Mouse (Mus musculus): ENCODE data around the gene Hspg2. TPM values are rescaled to one million over a fixed set of nuclear protein-coding genes. Genes with fewer than 3 reads are reported as not detected.
"Not testable (repeated sequence)": the region's sequence is repeated elsewhere in the genome, so short reads cannot be mapped to it uniquely, and the experiment has no call there.

Hspg2 gene
- total RNA-seq (2021) = 100 to 1,000 TPM; 170 to 191 TPM
- long read RNA-seq, experiment 1, partial matches to known transcripts = 11 of 12 reads
- long read RNA-seq, experiment 1, other reads (novel, unspliced or antisense) = 0 of 12 reads
- long read RNA-seq, experiment 2, partial matches to known transcripts = 8 of 13 reads
- long read RNA-seq, experiment 2, other reads (novel, unspliced or antisense) = 5 of 13 reads

DNA sequence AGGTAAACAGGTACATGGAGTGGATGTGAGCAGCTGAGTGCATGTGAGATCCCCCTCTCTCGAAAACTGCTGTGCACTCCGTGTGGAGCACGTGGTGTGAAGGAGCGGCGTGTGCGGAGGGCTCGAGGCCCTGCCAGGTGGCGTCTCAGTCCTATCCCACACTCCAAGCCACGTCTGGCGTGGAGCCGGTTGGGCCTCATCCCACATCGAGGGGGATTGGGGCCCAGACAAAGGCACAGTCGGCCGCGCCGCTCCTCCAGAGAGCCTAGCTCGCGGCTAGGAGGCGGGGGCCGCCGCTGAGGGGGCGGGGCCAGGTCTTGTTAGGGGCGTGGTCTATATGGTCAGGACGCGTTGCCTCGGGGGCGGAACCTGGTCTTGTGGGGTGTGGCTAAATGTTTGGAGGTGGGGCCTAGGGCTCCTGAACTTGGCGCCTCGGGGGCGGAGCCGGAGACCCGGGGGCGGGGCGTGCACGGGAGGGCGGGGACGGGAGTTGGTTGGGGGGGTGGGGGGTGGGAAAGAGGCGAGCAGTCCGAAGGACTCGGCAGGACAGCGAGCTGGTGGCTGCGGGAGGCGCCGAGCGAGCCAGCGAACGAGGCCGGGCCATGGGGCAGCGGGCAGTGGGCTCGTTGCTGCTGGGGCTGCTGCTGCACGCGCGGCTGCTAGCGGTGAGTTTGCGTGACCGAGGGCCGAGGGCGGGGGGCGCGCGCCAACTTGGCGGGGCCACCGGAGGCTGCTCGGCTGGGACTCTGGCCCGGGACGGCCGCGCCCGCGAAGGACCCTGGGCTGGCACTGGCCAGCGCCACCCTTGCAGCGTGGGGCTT, at the start of gene Hspg2:
Hspg2 (plus strand) TSS at position 510 of the 821 bp plus-strand sequence.
- peak; percentile 95 to 99 for DNase-seq (ENCODE audit: low spot score in 2 of 2)

DNA sequence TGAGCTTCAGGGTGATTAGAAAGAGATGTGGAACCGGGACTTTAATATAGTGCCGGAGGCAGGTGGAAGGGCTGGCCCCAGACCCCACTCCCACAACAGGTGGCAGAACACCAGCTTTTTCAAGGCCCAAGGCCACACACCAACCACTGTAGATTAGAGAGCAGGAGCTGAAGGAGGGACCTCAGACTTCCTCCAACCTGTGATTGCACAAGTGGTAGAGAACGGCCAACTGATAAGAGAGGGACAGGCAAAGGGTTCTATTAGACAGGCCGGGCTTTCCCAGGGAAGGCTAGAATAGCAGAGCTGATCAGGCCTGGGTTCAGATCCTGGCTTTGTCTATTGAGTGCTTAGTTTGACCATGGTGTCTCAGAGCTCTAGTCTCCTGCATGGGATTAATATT, 38.1 kb upstream of the Hspg2 start, which contains the start of gene Cela3b:
Cela3b (minus strand) TSS at position 39 of the 400 bp plus-strand sequence.
- no peak for DNase-seq (ENCODE audit: low spot score in 2 of 2)

DNA sequence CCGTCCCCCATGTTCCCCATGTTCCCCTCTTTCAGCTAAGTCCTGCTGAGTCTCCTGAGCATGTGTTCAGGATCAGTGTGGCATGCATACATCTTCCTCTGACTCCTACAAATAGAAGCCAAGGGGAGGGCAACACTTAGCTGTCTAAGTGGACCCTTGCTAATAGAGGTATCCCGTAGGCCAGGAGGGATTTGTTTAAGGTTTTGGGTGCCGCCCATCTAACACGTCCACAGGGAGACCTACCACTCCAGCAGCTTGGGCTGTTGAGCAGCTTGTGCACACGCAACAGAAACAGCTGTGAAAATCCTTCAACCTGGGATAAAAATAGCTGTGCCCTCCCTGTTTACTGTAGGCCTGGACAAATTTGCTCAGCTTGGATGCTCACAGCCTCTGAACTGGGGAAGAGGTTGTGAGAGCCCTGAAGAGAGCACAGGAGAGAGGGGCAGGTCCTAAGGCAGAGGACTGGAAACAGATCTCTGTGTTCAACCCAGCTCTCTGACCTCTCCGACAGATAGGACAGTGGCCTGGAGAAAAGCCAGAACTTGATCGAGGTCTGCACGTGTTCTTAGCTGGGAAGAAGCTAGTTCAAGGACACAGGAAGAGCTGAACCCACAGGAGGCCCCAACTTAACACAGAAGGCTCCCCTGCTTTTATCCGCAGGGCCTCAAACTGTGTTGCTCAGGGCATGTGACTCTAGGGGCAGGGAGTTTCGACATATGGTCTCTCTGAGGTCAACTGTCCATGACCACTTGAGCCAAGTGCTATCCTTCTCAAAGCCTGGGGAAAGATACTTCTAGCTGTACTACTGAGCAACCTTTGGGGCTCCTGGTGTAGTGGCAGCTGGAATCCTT, 35.6 kb upstream of the Hspg2 start:
- not testable (repeated sequence) for DNase-seq (ENCODE audit: low spot score in 2 of 2)

DNA sequence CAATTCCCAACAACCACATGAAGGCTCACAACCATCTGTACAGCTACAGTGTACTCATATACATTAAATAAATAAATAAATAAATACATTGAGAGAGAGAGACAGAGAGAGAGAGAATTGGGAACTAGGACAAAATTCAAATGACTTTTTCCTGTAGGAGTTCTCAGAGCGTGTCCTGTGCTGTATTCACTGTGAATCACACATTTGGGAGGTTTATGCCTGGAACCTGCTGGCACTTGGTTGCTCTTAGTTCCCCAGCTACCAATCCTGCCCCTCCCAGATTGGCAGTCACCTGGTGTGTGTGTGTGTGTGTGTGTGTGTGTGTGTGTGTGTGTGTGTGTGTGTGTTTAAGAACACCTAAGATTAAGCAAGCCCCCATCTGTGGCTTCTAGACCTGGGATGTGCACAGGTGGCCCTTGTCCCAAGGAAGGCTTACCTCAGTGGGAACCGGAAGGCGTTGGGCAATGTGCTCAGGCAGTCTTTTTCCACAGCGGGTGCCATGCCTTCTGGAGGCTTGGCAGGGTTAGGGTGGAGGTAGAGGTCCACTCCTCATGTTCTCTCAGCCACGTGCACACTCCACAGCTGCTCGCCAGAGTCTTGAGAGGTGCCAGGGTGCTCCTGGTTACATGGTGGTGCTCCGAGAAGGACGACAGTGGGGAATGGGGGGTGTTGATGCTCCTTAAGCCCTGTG, 31.4 kb upstream of the Hspg2 start:
- no peak for DNase-seq (ENCODE audit: low spot score in 2 of 2)

DNA sequence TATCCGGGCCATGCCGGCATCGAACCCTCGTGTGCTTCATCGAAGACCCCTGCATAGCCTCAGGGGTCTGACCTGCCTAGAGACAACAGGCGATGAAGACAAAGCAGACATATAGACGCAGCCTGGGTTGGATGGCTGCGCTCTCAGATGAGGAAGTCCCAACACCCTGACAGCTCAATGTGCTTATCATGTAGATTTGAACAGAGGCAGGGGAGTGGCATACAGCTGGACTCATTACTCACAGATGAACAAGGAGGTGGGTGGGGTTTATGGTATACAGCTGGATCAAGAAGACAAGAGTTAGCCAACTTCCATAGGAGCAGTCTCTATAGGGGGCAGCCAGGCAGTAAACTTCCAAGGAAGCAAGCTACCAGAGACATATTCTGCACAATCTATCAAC, 29.7 kb upstream of the Hspg2 start:
- no peak for DNase-seq (ENCODE audit: low spot score in 2 of 2)

DNA sequence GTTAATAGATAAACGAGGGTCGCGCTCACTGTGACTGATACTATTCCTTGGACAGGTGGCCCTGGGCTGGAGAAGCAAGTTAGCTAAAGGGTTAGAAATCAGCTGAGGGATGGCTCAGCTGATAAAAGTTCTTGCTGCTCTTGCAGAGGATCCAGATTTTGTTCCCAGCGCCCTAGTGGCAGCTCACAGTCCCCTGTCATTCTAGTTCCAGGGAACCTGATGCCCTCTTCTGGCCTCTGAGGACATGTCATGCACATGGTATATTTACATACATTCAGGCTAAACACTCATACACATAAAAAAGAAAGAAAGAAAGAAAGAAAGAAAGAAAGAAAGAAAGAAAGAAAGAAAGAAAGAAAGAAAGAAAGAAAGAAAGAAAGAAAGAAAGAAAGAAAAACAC, 27.2 kb upstream of the Hspg2 start:
- no peak for DNase-seq (ENCODE audit: low spot score in 2 of 2)

DNA sequence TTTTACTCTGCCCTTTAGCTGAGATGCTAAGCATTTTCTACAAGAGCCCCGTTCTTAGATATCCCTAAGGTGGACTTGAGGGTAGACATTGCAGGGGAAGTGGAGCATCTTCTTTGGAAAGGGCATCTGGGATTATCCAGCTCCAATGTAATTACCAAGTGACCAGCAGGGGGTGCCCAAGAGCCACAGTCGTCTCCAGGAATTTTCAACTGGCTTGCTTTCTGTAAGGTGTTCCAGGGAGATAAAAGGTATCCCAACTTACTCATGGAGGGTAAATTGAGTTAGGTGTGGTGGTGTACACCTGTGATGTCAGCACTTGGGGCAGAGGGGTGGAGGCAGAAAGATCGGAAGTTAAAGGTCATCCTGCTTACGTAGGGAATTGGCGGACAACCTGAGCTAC, 24.9 kb upstream of the Hspg2 start:
- DNase-seq (ENCODE audit: low spot score in 2 of 2) = peak; percentile 46 to 58

DNA sequence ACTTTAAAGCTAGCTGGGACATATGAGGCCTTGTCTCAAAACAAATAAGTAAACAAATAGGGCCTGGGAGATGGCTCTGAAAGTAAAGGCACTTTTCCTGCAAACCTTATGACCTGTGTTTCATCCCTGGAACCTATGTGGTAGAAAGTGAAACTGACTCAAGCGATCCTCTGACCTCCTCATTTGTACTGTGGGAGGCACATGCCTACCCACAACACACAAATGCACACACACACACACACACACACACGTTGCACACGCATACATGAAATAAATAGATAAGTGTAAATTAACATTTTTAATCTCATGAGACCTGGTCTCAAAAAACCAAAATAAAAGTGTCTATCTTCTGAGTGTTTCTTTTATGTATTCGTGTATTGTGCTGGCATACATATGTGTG, 22.7 kb upstream of the Hspg2 start:
- no peak for DNase-seq (ENCODE audit: low spot score in 2 of 2)

DNA sequence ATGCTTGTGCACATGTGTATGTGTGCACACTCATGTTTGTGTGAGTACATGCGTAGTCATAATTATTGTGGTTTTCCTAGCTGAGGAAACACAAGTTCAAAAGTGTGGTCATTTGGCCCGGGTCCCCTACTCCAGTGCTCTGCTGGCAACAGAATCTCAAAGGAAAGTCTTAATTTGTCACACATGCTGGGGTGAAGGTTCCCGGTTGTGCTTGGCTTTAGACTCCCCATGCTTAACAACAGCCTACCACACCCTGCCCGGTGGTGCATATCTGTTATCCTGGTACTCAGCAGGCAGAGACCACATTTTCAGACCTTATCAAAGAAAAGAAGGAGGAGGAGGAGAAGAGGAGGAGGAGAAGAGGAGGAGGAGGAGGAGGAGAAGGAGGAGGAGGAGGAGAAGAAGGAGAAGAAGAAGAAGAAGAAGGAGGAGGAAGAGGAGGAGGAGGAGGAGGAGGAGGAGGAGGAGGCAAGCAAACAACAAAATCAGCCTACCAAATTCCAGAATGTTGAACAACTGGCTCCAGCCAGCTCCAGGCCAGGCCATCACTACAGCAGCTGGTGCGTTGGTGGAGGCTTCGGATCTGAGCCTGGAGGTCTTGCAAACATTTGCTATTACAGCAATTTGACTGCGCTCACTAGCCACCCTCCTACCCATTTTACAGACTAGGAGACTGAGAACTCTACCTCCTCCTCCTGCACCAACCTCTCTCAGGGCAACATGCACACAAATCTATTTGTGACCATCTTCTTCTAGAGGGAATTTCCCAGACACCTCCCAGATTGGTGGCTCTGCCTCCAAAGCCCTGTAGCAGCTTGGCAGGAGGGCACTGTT, 21.0 kb upstream of the Hspg2 start:
- DNase-seq (ENCODE audit: low spot score in 2 of 2) = no peak

DNA sequence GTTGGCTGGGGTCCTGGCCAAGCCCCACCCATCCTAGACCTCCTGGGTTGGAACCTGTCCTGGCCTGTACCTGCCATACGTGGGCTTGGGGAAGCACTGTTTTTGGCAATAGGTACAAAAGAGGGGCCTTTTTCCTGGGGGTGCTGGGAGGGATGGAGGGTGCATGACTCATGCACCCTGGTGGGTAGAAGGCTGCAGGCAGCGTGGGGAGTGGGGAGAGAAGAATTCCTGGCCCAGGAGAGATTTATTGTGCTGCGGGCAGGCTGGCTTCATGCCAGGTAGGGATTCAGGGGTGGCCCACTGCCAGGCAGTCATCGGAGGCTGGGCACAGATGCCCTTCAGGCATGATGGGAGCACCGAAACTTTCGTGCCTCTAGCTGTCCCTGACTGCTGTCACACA, 20.4 kb upstream of the Hspg2 start:
- DNase-seq (ENCODE audit: low spot score in 2 of 2) = peak; percentile 31 to 50

DNA sequence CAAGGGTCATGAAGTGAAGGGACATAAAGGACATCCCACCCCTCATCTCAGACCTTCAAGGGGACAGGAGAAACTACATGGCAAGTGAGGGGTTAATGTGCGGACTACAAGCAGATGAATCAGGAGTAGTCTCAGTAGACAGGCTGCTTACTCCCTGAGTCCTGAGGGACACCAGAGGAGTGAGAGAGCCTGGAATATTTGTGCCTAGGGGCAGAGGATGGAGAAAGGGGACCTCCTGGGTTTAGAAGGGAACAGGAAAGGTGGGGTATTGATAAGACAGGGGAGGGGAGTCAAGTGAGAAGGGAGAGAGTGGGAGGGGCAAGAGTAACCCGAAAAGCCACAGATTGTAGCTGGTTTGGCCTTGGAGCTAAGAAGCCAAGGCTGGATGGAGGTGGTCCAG, 19.9 kb upstream of the Hspg2 start:
- no peak for DNase-seq (ENCODE audit: low spot score in 2 of 2)

DNA sequence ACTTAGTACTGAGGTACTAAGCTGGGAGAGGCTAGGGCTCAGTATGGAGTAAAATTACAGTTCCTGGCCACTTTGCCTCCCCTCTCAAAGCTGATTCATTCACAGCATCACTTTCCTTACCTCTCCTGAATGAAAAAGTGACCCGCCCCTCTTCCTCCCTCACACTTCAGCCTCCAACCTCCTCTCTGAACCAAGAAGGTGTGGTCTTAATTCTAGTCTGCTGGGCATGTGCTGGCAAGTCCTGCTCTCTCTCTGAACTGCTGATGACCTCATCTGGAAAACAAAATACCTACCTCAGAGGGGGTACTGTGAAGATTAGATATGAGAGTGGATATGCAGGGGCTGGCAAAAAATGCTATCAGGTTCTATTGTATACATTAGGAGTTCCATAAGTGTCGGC, 19.4 kb upstream of the Hspg2 start:
- no peak for DNase-seq (ENCODE audit: low spot score in 2 of 2)

DNA sequence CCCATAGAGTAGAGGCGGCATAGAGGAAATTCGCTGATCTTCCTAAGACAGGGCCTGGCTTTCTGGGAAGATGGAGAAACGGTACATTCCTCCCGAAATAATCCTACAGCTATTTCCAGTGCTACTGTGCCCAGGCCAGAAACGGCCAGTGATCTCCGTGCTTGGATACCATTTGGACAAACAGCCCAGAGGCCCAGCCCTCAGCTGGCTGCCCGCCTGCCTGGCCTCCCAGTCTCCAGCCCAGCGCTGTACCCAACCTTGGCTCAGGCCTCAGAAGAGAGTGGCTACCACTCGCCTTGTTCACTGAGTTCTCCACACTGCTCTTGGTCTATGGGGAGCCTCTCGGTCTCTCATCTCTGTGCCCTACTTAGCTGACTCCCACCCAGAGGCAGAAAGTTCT, 18.9 kb upstream of the Hspg2 start:
- DNase-seq (ENCODE audit: low spot score in 2 of 2) = no peak

DNA sequence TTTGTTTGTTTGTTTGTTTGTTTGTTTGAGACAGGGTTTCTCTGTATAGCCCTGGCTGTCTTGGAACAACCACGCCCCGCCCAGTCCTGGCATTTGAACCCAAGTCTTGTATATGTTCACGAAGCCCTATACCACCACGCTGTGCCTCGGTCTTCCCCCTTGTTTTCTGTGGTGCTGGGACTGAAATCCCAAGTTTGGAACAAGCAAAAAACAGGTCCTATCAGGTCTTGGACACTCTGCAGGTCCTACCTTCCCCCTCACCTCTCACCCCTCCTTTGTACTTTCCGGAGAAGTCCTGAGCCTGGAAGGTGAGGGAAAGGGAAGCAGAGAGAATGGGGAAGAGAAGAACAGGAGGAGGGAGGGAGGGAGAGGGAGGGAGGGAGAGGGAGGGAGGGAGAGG, 16.4 kb upstream of the Hspg2 start:
- no peak for DNase-seq (ENCODE audit: low spot score in 2 of 2)

DNA sequence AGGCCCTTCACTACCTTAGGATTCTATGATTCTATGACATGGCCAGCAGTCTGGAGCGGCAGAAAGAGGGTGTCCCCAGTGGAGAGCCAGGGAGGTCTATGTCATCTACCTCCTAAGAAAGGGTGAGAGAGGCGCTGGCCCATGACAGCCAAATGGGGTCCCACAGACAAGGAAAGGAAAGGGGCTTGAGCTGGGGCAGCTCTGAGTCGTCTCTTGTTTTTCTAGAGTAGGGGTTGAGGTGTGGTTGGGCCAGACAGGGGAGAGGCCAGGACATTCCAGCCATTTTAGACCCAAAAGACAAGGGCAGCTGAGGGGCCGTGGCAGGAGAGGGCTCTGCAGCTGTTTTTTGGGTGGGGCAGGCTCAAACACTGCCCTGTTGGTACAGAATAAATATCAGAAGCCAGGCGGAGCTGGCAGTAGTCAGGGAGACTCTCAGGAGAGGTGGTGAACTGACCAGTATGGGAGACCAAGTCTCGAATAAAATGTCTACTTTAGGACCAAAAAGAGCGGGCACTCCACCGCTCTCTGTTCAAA, 15.3 kb upstream of the Hspg2 start, which contains the start of gene 1700013G24Rik:
1700013G24Rik (plus strand) TSS at position 51 of the 534 bp plus-strand sequence.
- DNase-seq (ENCODE audit: low spot score in 2 of 2) = no peak

DNA sequence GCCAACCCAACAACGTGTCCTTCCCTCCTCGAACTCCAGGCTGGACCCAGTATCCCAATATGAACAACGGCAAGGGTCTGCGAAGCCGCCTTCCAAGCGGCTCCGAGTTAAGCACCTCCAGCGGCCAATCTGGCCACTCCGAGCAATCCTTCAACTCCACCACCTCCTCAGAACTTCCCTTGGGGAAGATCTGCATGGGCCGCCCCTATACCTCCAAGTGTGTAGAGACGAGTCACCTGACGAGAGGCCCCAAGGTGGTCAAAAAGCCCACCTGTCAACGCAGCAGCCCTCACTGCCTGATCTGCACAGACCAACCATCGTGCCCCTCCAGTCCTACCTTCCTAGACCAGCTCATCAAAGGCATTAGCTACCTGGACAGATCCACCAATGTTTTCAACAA, 14.0 kb upstream of the Hspg2 start:
- no peak for DNase-seq (ENCODE audit: low spot score in 2 of 2)

DNA sequence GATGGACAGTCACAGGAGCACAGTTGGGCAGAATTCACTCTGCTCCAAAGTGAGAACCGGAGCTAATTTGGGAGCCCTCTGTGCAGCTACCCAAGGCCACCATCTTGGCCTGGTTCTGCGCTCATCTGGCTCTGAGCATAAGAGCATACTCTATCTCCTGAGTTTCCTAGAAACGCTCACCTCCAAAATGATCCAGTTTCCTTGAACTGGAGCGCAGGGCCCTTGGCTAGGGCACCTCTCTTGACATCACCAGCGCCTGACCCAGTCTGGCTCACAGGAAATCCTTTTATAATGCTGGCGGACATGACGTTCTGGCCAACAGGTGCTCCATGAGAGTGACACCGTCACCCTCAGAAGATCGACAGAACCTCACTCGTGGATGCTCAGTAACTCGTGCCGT, 12.0 kb upstream of the Hspg2 start:
- no peak for DNase-seq (ENCODE audit: low spot score in 2 of 2)

DNA sequence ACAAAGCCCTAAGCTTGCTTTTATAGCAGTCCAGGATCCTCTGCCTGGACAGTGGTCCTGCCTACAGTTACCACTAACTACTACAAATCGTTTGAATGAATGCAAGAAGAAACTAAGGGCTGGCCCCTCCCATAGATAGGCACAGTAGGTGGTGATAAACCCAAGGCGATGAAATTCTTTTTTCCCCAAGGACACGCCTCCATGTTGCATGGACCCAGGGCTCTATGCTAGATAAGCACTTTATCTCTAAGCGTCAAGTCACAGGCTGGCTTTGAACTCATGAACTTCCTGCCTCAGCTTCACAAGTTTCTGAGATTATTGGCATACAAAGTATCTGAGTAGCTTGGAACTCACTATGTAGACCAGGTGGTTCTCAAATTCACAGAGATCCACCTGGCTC, 11.3 kb upstream of the Hspg2 start:
- DNase-seq (ENCODE audit: low spot score in 2 of 2) = no peak

DNA sequence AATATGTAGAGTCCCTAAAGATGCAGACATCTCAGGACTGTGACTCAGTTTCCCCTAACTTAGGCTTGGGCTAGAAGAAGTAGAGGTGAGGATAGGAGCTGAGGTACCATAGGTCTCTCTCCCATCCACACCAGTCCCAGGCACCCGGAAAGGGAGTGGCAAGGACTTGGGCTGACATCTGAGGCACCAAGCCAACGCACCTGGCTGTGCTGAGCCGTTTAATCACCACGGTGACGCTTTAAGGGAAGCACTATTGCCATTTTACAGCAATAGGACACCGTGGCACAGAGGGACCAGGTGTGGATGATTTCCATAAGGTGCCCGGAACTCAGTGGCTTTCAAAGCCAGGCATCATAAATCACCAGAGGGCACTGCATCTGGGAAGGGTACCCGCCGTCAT, 10.3 kb upstream of the Hspg2 start:
- no peak for DNase-seq (ENCODE audit: low spot score in 2 of 2)

DNA sequence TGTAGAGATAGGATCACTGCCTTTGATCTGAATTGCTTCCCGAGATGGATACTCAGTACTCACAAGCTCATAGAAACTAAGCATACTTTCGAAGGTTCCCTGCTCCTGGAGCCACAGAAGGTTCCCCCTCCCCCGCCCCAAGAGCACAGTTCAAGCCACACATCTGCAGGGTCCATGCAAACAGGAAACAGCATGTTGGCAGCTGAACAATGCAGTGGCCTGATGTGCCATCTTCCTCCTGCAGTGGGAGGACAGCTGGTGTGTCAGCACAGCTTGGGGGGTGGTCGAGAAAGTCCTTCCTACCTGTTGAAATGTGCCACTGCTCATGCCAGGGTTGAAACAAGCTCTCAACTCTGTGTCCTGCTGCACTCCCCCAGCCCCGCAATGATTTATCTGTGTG, 9.7 kb upstream of the Hspg2 start:
- DNase-seq (ENCODE audit: low spot score in 2 of 2) = no peak
